ENCODE assay signal across 8 mouse cellular contexts in genomic region chrX:50619919-50620318, GRCm38 (mm10).
DNase-seq lines count a peak whose midpoint lies in the region; ATAC-seq and TF ChIP-seq lines count a peak whose summit lies in the region.

No protein-coding gene starts in this region.

- 0 out of 2 replicates have a peak, but pooled peaks cover under 1% of the 10 kb centered on the region for H3K36me3 ChIP-seq in forebrain, embryonic 13.5 days (ENCODE audit: poor library complexity, severe bottlenecking)
- H3K36me3 ChIP-seq in intestine, postnatal 0 days (ENCODE audit: control insufficient read depth, insufficient read depth) = no peaks in the 10 kb centered on the region; the same call in 1 of the 2 replicates
- H3K36me3 ChIP-seq in midbrain, embryonic 10.5 days = peaks cover 35% of the 10 kb centered on the region
- H3K36me3 ChIP-seq in stomach, embryonic 16.5 days (ENCODE audit: control insufficient read depth, insufficient read depth, low read length) = no peaks in the 10 kb centered on the region

- H3K4me2 ChIP-seq in forebrain, embryonic 13.5 days = no peak overlapping the region
- 0 out of 2 replicates have a peak overlapping the region, but pooled peaks have one; percentile 9 for H3K4me2 ChIP-seq in intestine, postnatal 0 days (replicated peaks; ENCODE audit: low read depth)
- H3K4me2 ChIP-seq in stomach, embryonic 16.5 days (ENCODE audit: low read depth, low read length) = peak overlapping the region; percentile 15; the same call in 1 of the 2 replicates

- TF ChIP-seq CTCF in left cerebral cortex, adult 2 months (IDR thresholded peaks at IDR 0.05) = peak; percentile 67
- peak; percentile 70 for TF ChIP-seq CTCF in intestine, postnatal 0 days (IDR thresholded peaks at IDR 0.05; ENCODE audit: low read depth)

- DNase-seq in left cerebral cortex, adult 2 months (ENCODE audit: extremely low spot score in 1 of 2, low spot score in 2 of 2) = peak in 1 of 2 experiments; percentile 86
- no peak for DNase-seq in left cerebral cortex, postnatal 4 days
- peak; percentile 93 for DNase-seq in R1 (ENCODE audit: low read depth, low spot score)
- peak; percentile 44 for DNase-seq in midbrain, embryonic 10.5 days (ENCODE audit: low spot score)
- DNase-seq in right cerebral cortex, postnatal 25 days = no peak

- no peaks in the 10 kb centered on the region for H3K4me1 ChIP-seq in forebrain, embryonic 13.5 days
- no peaks in the 10 kb centered on the region for H3K4me1 ChIP-seq in intestine, postnatal 0 days (replicated peaks; ENCODE audit: control insufficient read depth, insufficient read depth, low read length)
- H3K4me1 ChIP-seq in midbrain, embryonic 10.5 days = no peaks in the 10 kb centered on the region
- no peaks in the 10 kb centered on the region for H3K4me1 ChIP-seq in stomach, embryonic 16.5 days (ENCODE audit: control insufficient read depth, insufficient read depth, low read length)

- no peak overlapping the region for H3K9ac ChIP-seq in forebrain, embryonic 13.5 days
- no peak overlapping the region for H3K9ac ChIP-seq in intestine, postnatal 0 days (ENCODE audit: low read depth, low read length)
- no peak overlapping the region for H3K9ac ChIP-seq in stomach, embryonic 16.5 days (ENCODE audit: low read length)

- H3K27me3 ChIP-seq in forebrain, embryonic 13.5 days = no peaks in the 10 kb centered on the region
- H3K27me3 ChIP-seq in intestine, postnatal 0 days (replicated peaks; ENCODE audit: control insufficient read depth, insufficient read depth, low read length) = no peaks in the 10 kb centered on the region
- H3K27me3 ChIP-seq in midbrain, embryonic 10.5 days (ENCODE audit: low read depth, poor library complexity, severe bottlenecking) = no peaks in the 10 kb centered on the region
- H3K27me3 ChIP-seq in stomach, embryonic 16.5 days (ENCODE audit: control insufficient read depth, insufficient read depth, low read length) = no peaks in the 10 kb centered on the region

- peak; percentile 48; the same call in 1 of the 2 replicates for ATAC-seq in forebrain, embryonic 13.5 days
- ATAC-seq in intestine, postnatal 0 days = peak; percentile 67
- ATAC-seq in stomach, embryonic 16.5 days (ENCODE audit: insufficient read depth, low FRiP score) = 0 out of 2 replicates have a peak, but pooled peaks have one; percentile 37

- H3K4me3 ChIP-seq in left cerebral cortex, adult 2 months = no peak overlapping the region
- H3K4me3 ChIP-seq in forebrain, embryonic 13.5 days = no peak overlapping the region
- no peak overlapping the region for H3K4me3 ChIP-seq in intestine, postnatal 0 days (ENCODE audit: low read depth, low read length)
- H3K4me3 ChIP-seq in midbrain, embryonic 10.5 days = no peak overlapping the region
- no peak overlapping the region; the same call in 1 of the 2 replicates for H3K4me3 ChIP-seq in stomach, embryonic 16.5 days (replicated peaks; ENCODE audit: low read length)

- H3K9me3 ChIP-seq in forebrain, embryonic 13.5 days (replicated peaks) = no peaks in the 10 kb centered on the region
- H3K9me3 ChIP-seq in intestine, postnatal 0 days (ENCODE audit: control insufficient read depth) = no peaks in the 10 kb centered on the region
- H3K9me3 ChIP-seq in midbrain, embryonic 10.5 days (replicated peaks) = no peaks in the 10 kb centered on the region
- no peaks in the 10 kb centered on the region for H3K9me3 ChIP-seq in stomach, embryonic 16.5 days (replicated peaks; ENCODE audit: control insufficient read depth, low read length)

- H3K27ac ChIP-seq in left cerebral cortex, adult 2 months = peak overlapping the region; percentile 66
- H3K27ac ChIP-seq in forebrain, embryonic 13.5 days = no peak overlapping the region
- H3K27ac ChIP-seq in intestine, postnatal 0 days (ENCODE audit: low read depth, low read length) = peak overlapping the region; percentile 15; the same call in 1 of the 2 replicates
- peak overlapping the region; percentile 59 for H3K27ac ChIP-seq in midbrain, embryonic 10.5 days (replicated peaks)
- H3K27ac ChIP-seq in stomach, embryonic 16.5 days (ENCODE audit: low read length) = no peak overlapping the region

- WGBS in forebrain, embryonic 13.5 days = 70% methylated on average over 9 of the region's 9 CpGs
- WGBS in intestine, postnatal 0 days = 69% methylated on average over 9 of the region's 9 CpGs
- 59% methylated on average over 9 of the region's 9 CpGs for WGBS in midbrain, embryonic 10.5 days
- whole genome bisulfite sequencing in stomach, embryonic 16.5 days = 65% methylated on average over 9 of the region's 9 CpGs

- intact Hi-C loops in left cerebral cortex, adult 2 months (cut with DNase I) = no loop called here
- intact Hi-C loops in left cerebral cortex, postnatal 4 days (cut with DNase I) = no loop called here

Comparison
In these comparisons a context has a peak if more than half of its experiments do, and no peak if none do; other contexts are left out.
1. DNase-seq: peak in R1 (single experiment) and midbrain, embryonic 10.5 days (single experiment); none in left cerebral cortex, postnatal 4 days (single experiment) and right cerebral cortex, postnatal 25 days (single experiment).
2. H3K27ac ChIP-seq: peak in left cerebral cortex, adult 2 months (single experiment), intestine, postnatal 0 days (single experiment) and midbrain, embryonic 10.5 days (single experiment); none in forebrain, embryonic 13.5 days (single experiment) and stomach, embryonic 16.5 days (single experiment).
3. Peak in every context shown above with its lines, with median percentiles within 50 percentile points of each other: ATAC-seq.